Mouse (Mus musculus): ENCODE measurements around the gene Gsx2. TPM values are rescaled to one million over a fixed set of nuclear protein-coding genes. Genes with fewer than 3 reads are reported as not detected.

The Gsx2 gene
- polyA plus RNA-seq, 1 experiment from 2014 or later = not detected

DNA sequence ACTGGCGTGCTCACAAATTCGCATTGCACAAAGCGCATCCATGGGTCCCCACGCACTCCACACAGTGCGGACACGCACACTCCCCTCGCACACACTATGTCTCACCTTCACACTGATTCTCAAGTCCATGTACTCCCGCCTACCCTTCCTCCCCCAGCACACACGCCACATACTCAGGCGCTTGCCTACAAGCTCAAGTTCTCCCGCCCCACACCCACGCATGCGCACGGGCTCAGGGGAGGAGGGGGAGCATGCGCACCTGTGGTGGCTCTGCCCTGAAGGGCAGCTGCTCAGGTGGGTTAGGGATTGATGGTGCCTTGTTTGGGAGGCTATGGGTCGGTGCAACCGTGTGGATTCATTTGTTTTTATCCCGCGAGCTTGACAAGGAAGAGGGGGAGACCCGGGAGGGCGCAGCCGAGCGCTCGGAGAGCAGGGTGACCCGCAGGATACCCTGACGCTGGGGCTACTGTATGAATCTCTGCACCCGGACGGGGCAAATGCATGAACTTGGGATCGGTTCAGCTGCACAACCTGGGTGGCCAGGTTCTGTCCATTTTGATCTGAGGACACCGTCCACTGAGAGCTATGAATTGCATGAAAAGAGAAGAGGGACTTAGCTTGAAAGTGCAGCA lies 8.2 kb upstream of the Gsx2 start:
- H3K4me2 ChIP-seq = peak overlapping the region; percentile 82
- WGBS = 2% methylated on average over 30 of the region's 30 CpGs
- no peaks in the 10 kb centered on the region for H3K36me3 ChIP-seq
- ATAC-seq (ENCODE audit: borderline replicate concordance, extremely low read depth, low FRiP score, low TSS enrichment) = peak; percentile 78
- no peak overlapping the region for H3K27ac ChIP-seq
- H3K4me1 ChIP-seq = peaks cover 16% of the 10 kb centered on the region
- peak overlapping the region; percentile 42 for H3K4me3 ChIP-seq
- no peaks in the 10 kb centered on the region for H3K9me3 ChIP-seq
- 0 out of 2 replicates have a peak overlapping the region, but pooled peaks have one; percentile 22 for H3K9ac ChIP-seq
- peaks cover 67% of the 10 kb centered on the region for H3K27me3 ChIP-seq

DNA sequence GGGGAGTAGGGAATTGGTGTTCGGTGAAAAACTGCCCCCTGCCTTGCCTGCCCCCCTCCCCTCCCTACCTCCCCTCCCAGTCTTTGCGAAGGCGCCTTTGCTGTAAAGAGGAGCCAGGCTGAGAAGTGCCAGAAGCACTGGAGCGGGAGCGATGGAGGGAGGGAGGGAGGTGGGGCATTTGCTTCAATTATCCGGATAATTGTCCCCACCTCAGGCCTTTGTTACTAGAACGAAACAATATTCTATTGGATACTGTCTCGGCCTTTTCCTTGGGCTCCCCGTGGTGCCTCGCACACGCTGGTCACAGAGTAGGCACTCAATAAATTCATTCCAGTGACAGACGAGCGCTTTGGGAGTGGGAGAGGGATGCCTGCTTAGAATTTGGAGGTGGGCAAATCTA lies 5.3 kb upstream of the Gsx2 start:
- Histone ChIP-seq H3K27ac (no peak overlapping the region), H3K9ac (no peak overlapping the region), H3K27me3 (peaks cover 92% of the 10 kb centered on the region), H3K36me3 (no peaks in the 10 kb centered on the region), H3K4me1 (peaks cover 16% of the 10 kb centered on the region), H3K4me3 (no peak overlapping the region), H3K9me3 (no peaks in the 10 kb centered on the region), H3K4me2 (no peak overlapping the region)
- no peak for ATAC-seq (ENCODE audit: borderline replicate concordance, extremely low read depth, low FRiP score, low TSS enrichment)
- 3% methylated on average over 13 of the region's 13 CpGs for WGBS

- Histone ChIP-seq H3K4me2 (no peak overlapping the region), H3K9ac (no peak overlapping the region), H3K4me3 (no peak overlapping the region), H3K36me3 (no peaks in the 10 kb centered on the region), H3K27ac (no peak overlapping the region), H3K4me1 (peaks cover 21% of the 10 kb centered on the region), H3K27me3 (peaks cover 95% of the 10 kb centered on the region), H3K9me3 (no peaks in the 10 kb centered on the region)
- 2% methylated on average over 23 of the region's 23 CpGs for WGBS
- ATAC-seq (ENCODE audit: borderline replicate concordance, extremely low read depth, low FRiP score, low TSS enrichment) = no peak
Measured at GRCm38 (mm10) chr5:75070656-75071375, 4.6 kb upstream of the Gsx2 start.

- ATAC-seq (ENCODE audit: borderline replicate concordance, extremely low read depth, low FRiP score, low TSS enrichment) = no peak
- WGBS = 2% methylated on average over 10 of the region's 10 CpGs
- H3K36me3 ChIP-seq = no peaks in the 10 kb centered on the region
Measured at GRCm38 (mm10) chr5:75071951-75072350, 3.5 kb upstream of the Gsx2 start.

DNA sequence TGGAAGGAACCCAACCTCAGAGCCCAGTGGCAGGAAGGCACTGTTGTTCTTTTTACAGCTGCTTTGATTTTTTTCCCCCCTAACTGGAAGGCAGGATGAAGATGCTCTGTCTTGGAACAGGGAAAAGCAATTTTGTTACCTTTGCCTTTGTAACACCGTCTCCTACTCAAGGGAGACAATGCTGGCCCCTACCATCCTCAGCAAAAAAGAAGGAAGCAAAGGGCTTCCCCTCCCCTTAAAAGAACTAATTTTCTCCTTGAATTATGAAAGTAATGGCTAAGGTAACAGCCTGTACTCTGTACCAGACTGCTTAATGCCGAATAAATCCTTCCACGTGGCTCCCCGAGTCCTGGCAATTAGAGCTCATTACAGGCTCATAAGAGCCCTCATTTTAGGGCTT lies 2.9 kb upstream of the Gsx2 start:
- no peak overlapping the region for H3K4me3 ChIP-seq
- H3K9ac ChIP-seq = no peak overlapping the region
- H3K27me3 ChIP-seq = peaks cover 100% of the 10 kb centered on the region
- no peaks in the 10 kb centered on the region for H3K36me3 ChIP-seq
- H3K9me3 ChIP-seq = no peaks in the 10 kb centered on the region
- no peak overlapping the region for H3K27ac ChIP-seq
- WGBS = 7% methylated on average over 4 of the region's 4 CpGs
- peaks cover 16% of the 10 kb centered on the region for H3K4me1 ChIP-seq
- no peak overlapping the region for H3K4me2 ChIP-seq
- ATAC-seq (ENCODE audit: borderline replicate concordance, extremely low read depth, low FRiP score, low TSS enrichment) = no peak

More at GRCm38 (mm10) chr5:75071951-75072350, 3.5 kb upstream of the Gsx2 start:
- Histone ChIP-seq H3K4me1 (peaks cover 21% of the 10 kb centered on the region), H3K9me3 (no peaks in the 10 kb centered on the region), H3K9ac (no peak overlapping the region), H3K4me2 (no peak overlapping the region), H3K27me3 (peaks cover 100% of the 10 kb centered on the region), H3K4me3 (no peak overlapping the region), H3K27ac (no peak overlapping the region)

- H3K4me3 ChIP-seq = no peak overlapping the region
- H3K4me1 ChIP-seq = peaks cover 15% of the 10 kb centered on the region
- H3K9ac ChIP-seq = no peak overlapping the region
- H3K4me2 ChIP-seq = no peak overlapping the region
- no peaks in the 10 kb centered on the region for H3K9me3 ChIP-seq
- H3K36me3 ChIP-seq = no peaks in the 10 kb centered on the region
- peaks cover 99% of the 10 kb centered on the region for H3K27me3 ChIP-seq
- WGBS = 10% methylated on average over 1 of the region's 1 CpGs
- H3K27ac ChIP-seq = no peak overlapping the region
- ATAC-seq (ENCODE audit: borderline replicate concordance, extremely low read depth, low FRiP score, low TSS enrichment) = no peak
Measured at GRCm38 (mm10) chr5:75073167-75073566, 2.2 kb upstream of the Gsx2 start.

DNA sequence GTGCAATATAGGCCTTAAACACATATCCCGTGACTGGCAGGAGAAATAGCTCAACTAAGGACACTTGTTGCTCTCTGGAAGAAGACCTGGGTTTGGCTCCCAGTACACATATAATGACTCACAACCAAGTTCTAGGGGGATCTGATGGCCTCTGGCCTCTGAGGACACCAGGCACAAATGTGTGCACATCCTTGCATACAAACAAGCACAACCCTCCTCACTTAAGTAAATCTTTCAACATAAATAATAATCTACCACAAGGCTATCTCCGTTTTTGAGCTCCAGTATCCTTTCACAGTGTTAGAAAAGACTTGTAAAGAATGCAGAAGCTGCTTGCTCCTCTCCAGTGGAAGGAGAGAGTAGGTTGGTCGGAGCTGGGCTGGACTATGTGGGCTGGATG lies 1.7 kb upstream of the Gsx2 start:
- 19% methylated on average over 3 of the region's 3 CpGs for WGBS
- no peaks in the 10 kb centered on the region for H3K36me3 ChIP-seq
- H3K9me3 ChIP-seq = no peaks in the 10 kb centered on the region
- no peak for ATAC-seq (ENCODE audit: borderline replicate concordance, extremely low read depth, low FRiP score, low TSS enrichment)
- H3K27ac ChIP-seq = no peak overlapping the region
- H3K27me3 ChIP-seq = peaks cover 99% of the 10 kb centered on the region
- H3K4me3 ChIP-seq = no peak overlapping the region
- no peak overlapping the region for H3K4me2 ChIP-seq
- H3K4me1 ChIP-seq = peaks cover 15% of the 10 kb centered on the region
- H3K9ac ChIP-seq = no peak overlapping the region

- ATAC-seq (ENCODE audit: borderline replicate concordance, extremely low read depth, low FRiP score, low TSS enrichment) = no peak
- no peak overlapping the region for H3K4me2 ChIP-seq
- 20% methylated on average over 4 of the region's 4 CpGs for WGBS
Measured at GRCm38 (mm10) chr5:75074132-75074531, 1.3 kb upstream of the Gsx2 start.

GRCm38 (mm10) chr5:75074537-75075382 lies 641 bp upstream of the Gsx2 start:
- Histone ChIP-seq H3K27ac (no peak overlapping the region), H3K9ac (no peak overlapping the region), H3K27me3 (peaks cover 99% of the 10 kb centered on the region), H3K4me1 (peaks cover 15% of the 10 kb centered on the region), H3K36me3 (no peaks in the 10 kb centered on the region), H3K4me3 (no peak overlapping the region), H3K4me2 (no peak overlapping the region), H3K9me3 (no peaks in the 10 kb centered on the region)
- 9% methylated on average over 15 of the region's 15 CpGs for WGBS
- ATAC-seq (ENCODE audit: borderline replicate concordance, extremely low read depth, low FRiP score, low TSS enrichment) = no peak

More at GRCm38 (mm10) chr5:75074132-75074531, 1.3 kb upstream of the Gsx2 start:
- H3K27ac ChIP-seq = no peak overlapping the region
- H3K9ac ChIP-seq = no peak overlapping the region
- no peaks in the 10 kb centered on the region for H3K9me3 ChIP-seq
- peaks cover 15% of the 10 kb centered on the region for H3K4me1 ChIP-seq
- no peak overlapping the region for H3K4me3 ChIP-seq
- H3K27me3 ChIP-seq = peaks cover 99% of the 10 kb centered on the region
- no peaks in the 10 kb centered on the region for H3K36me3 ChIP-seq

DNA sequence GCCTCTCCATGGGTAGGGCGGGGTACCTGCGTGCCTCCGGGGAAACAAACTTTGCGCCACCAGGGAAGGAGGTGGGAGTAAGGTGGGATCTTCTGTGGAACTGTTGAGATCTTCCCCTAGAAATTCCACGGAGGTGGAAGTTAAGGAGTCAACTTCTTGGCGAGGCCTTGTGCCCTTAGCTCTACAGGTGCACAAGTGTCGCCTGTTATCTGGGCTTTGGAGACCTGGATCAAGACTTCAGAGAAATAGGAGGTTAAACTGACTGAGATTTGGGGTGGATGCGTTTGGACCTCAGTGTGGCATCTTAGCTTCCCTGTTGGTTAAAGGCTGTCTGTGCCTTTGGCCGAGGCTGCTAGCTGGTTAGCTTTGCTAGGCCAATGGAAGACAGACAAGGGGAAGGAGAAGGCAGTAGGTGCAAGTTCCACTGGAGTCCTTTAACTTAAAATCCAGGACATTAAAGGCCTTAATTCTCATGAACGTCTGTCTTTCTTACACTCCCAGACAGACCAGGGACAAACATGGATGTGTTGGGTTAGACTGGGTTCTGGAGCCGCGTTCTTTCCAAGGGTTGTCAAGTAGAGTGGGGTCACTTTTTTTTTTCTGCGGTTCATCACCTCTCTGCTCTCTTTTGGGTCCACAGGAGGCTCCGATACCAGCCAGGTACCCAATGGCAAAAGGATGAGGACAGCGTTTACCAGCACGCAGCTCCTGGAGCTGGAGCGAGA lies 1.1 kb downstream of the Gsx2 start:
- peaks cover 9% of the 10 kb centered on the region for H3K4me1 ChIP-seq
- H3K9me3 ChIP-seq = no peaks in the 10 kb centered on the region
- no peak overlapping the region for H3K4me3 ChIP-seq
- H3K27me3 ChIP-seq = peaks cover 99% of the 10 kb centered on the region
- H3K27ac ChIP-seq = no peak overlapping the region
- H3K36me3 ChIP-seq = no peaks in the 10 kb centered on the region
- H3K9ac ChIP-seq = no peak overlapping the region
- ATAC-seq (ENCODE audit: borderline replicate concordance, extremely low read depth, low FRiP score, low TSS enrichment) = no peak
- H3K4me2 ChIP-seq = no peak overlapping the region
- 2% methylated on average over 17 of the region's 17 CpGs for WGBS

DNA sequence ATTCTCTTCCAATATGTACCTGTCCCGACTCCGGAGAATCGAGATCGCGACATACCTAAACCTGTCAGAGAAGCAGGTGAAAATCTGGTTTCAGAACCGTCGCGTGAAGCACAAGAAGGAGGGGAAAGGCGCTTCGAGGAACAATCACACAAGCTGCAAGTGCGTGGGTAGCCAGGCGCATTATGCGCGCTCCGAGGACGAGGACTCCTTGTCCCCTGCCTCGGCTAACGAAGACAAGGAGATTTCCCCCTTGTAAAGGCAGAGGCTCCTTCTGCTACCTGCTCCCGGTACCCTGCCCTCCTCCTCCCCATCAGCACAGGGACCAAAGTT lies 1.6 kb downstream of the Gsx2 start:
- Histone ChIP-seq H3K27ac (no peak overlapping the region), H3K4me2 (no peak overlapping the region), H3K4me1 (peaks cover 9% of the 10 kb centered on the region), H3K4me3 (no peak overlapping the region), H3K9me3 (no peaks in the 10 kb centered on the region), H3K27me3 (peaks cover 98% of the 10 kb centered on the region), H3K36me3 (no peaks in the 10 kb centered on the region), H3K9ac (no peak overlapping the region)
- WGBS = 2% methylated on average over 19 of the region's 19 CpGs
- no peak for ATAC-seq (ENCODE audit: borderline replicate concordance, extremely low read depth, low FRiP score, low TSS enrichment)

All from lung, embryonic 15.5 days (tissue).